Mouse (Mus musculus): Measurements from ENCODE around the gene Col9a3. TPM values are rescaled to one million over a fixed set of nuclear protein-coding genes. Genes with fewer than 3 reads are reported as not detected.

Gene Col9a3
- polyA plus RNA-seq, 1 experiment from 2014 or later = 1.5 TPM

DNA sequence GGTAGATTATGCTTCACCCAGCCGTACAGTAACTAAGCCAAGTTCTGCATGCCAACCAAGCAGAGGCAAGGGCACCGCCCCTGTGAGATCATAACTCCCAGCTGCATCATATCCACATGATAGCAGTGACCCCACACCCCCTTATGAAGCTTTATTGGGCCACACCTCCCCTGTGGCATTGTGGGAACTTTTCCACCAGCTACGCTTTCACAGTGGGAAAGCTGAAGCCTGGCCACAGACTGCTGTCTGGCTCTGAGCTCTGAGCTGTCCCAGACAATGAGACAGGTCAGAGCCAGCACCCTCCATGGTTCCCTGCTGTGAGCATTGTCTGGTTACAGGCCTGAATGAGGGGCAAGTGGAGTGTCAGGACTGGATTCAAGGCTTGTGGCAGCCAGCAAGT is 16.6 kb upstream of the Col9a3 start, which contains the start of gene Mrgbp:
TSS of gene Mrgbp (plus strand) at position 303 of the 400 bp plus-strand sequence.
- Histone ChIP-seq H3K27me3 (no peaks in the 10 kb centered on the region), H3K9ac (no peak within 1 kb of the TSS)
- DNase-seq = no peak

DNA sequence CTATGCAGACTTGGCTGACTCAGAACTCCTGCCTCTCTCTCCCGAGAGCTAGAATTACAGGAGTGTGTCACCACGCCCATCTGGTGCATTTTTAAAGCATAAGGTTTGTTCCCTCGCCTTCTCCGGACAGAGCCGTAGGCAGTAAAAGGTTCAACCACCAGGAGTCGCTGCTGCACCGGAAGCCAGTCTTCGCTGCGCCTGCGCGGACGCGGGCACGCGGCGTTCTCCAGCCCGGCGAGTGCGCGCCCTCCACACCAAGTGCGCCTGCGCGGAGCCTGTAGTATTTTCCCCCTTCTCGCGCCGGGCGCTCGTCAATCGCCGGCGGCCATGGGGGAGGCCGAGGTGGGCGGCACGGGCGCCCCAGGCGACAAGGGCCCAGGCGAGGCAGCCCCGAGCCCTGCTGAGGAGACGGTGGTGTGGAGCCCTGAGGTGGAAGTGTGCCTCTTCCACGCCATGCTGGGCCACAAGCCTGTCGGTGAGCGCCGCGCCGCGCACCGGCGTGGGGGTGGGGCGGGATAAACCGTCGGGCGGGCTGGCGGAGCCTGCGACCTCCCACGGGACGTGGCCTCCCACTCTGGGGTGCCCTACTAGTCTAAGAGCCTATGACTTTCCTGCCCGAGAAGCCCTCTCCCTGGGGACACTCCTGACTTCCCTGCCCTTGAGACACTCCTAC is 15.0 kb upstream of the Col9a3 start:
- no peaks in the 10 kb centered on the region for H3K27me3 ChIP-seq
- peak; percentile 94 for DNase-seq
- H3K9ac ChIP-seq = peak overlapping the region; percentile 93
- no peaks in the 10 kb centered on the region for H3K9me3 ChIP-seq (replicated peaks)
- peak overlapping the region; percentile 93 for H3K4me2 ChIP-seq
- peaks cover 23% of the 10 kb centered on the region for H3K36me3 ChIP-seq
- H3K4me3 ChIP-seq (replicated peaks) = peak overlapping the region; percentile 86
- peaks cover 23% of the 10 kb centered on the region for H3K4me1 ChIP-seq (replicated peaks)
- ATAC-seq (ENCODE audit: low read depth) = peak; percentile 85
- under 1% methylated on average over 57 of the region's 57 CpGs for WGBS (ENCODE audit: insufficient replicate concordance)
- peak overlapping the region; percentile 80 for H3K27ac ChIP-seq

More for the DNA sequence above, 16.6 kb upstream of the Col9a3 start, which contains the start of gene Mrgbp:
- WGBS (ENCODE audit: insufficient replicate concordance) = 68% methylated on average over 3 of the region's 3 CpGs
- Histone ChIP-seq H3K4me2 (peak within 1 kb of the TSS; percentile 93; the same call in 1 of the 2 replicates), H3K36me3 (peaks cover 15% of the 10 kb centered on the region), H3K9me3 (replicated peaks) (no peaks in the 10 kb centered on the region), H3K4me1 (replicated peaks) (peaks cover 23% of the 10 kb centered on the region), H3K27ac (no peak within 1 kb of the TSS), H3K4me3 (replicated peaks) (peak within 1 kb of the TSS; percentile 86; the same call in 1 of the 2 replicates)
- ATAC-seq (ENCODE audit: low read depth) = no peak

- Histone ChIP-seq H3K9ac (peak overlapping the region; percentile 93), H3K4me2 (peak overlapping the region; percentile 93), H3K27ac (peak overlapping the region; percentile 80), H3K36me3 (peaks cover 23% of the 10 kb centered on the region), H3K27me3 (no peaks in the 10 kb centered on the region), H3K9me3 (replicated peaks) (no peaks in the 10 kb centered on the region), H3K4me3 (replicated peaks) (peak overlapping the region; percentile 86), H3K4me1 (replicated peaks) (peaks cover 23% of the 10 kb centered on the region)
- WGBS (ENCODE audit: insufficient replicate concordance) = 18% methylated on average over 7 of the region's 7 CpGs
- ATAC-seq (ENCODE audit: low read depth) (peak; percentile 21; the same call in 1 of the 2 replicates), DNase-seq (no peak)
Observed at GRCm38 (mm10) chr2:180583154-180583507, 14.5 kb upstream of the Col9a3 start.

DNA sequence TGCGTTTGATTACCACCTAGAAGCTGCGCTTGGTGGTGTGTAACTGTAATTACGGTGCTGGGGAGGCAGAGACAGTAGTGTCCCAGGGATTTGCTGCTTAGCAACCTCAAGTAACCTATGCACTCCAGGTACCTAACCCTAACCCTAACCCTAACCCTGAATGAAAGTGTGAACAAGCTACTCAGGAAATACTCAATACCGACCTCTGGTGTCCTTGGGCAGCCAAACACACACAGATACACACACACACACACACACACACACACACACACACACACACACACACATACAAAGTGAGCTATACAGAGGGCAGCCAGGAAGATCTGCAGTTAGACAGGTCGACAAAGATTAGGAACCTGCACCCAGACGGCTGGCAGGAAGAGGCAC is 8.9 kb upstream of the Col9a3 start:
- Histone ChIP-seq H3K4me1 (replicated peaks) (peaks cover 30% of the 10 kb centered on the region), H3K27me3 (no peaks in the 10 kb centered on the region), H3K4me2 (peak overlapping the region; percentile 90), H3K4me3 (replicated peaks) (peak overlapping the region; percentile 96), H3K9ac (peak overlapping the region; percentile 93), H3K9me3 (replicated peaks) (no peaks in the 10 kb centered on the region), H3K36me3 (peaks cover 53% of the 10 kb centered on the region), H3K27ac (peak overlapping the region; percentile 78)
- no peak for DNase-seq
- ATAC-seq (ENCODE audit: low read depth) = peak; percentile 11
- 40% methylated on average over 6 of the region's 6 CpGs for WGBS (ENCODE audit: insufficient replicate concordance)

GRCm38 (mm10) chr2:180589123-180589831 is 8.3 kb upstream of the Col9a3 start, which contains the start of gene Ogfr:
Ogfr (plus strand) TSS chr2:180589245.
- peak within 1 kb of the TSS; percentile 96 for H3K4me3 ChIP-seq (replicated peaks)
- peaks cover 59% of the 10 kb centered on the region for H3K36me3 ChIP-seq
- peak within 1 kb of the TSS; percentile 78 for H3K27ac ChIP-seq
- WGBS (ENCODE audit: insufficient replicate concordance) = under 1% methylated on average over 67 of the region's 67 CpGs
- peak; percentile 71 for DNase-seq
- peaks cover 25% of the 10 kb centered on the region for H3K4me1 ChIP-seq (replicated peaks)
- H3K9me3 ChIP-seq (replicated peaks) = no peaks in the 10 kb centered on the region
- peak; percentile 87 for ATAC-seq (ENCODE audit: low read depth)
- H3K9ac ChIP-seq = peak within 1 kb of the TSS; percentile 93
- H3K4me2 ChIP-seq = peak within 1 kb of the TSS; percentile 90
- H3K27me3 ChIP-seq = no peaks in the 10 kb centered on the region

- H3K4me2 ChIP-seq = peak overlapping the region; percentile 21
- H3K36me3 ChIP-seq = peaks cover 27% of the 10 kb centered on the region
- no peak for DNase-seq
- no peak overlapping the region for H3K27ac ChIP-seq
- 6% methylated on average over 40 of the region's 41 CpGs for WGBS (ENCODE audit: insufficient replicate concordance)
- no peaks in the 10 kb centered on the region for H3K4me1 ChIP-seq (replicated peaks)
- no peak overlapping the region for H3K4me3 ChIP-seq (replicated peaks)
- H3K9me3 ChIP-seq (replicated peaks) = no peaks in the 10 kb centered on the region
- H3K9ac ChIP-seq = no peak overlapping the region
- H3K27me3 ChIP-seq = peaks cover 46% of the 10 kb centered on the region
- ATAC-seq (ENCODE audit: low read depth) = no peak
Observed at GRCm38 (mm10) chr2:180598157-180598705, 641 bp downstream of the Col9a3 start.

DNA sequence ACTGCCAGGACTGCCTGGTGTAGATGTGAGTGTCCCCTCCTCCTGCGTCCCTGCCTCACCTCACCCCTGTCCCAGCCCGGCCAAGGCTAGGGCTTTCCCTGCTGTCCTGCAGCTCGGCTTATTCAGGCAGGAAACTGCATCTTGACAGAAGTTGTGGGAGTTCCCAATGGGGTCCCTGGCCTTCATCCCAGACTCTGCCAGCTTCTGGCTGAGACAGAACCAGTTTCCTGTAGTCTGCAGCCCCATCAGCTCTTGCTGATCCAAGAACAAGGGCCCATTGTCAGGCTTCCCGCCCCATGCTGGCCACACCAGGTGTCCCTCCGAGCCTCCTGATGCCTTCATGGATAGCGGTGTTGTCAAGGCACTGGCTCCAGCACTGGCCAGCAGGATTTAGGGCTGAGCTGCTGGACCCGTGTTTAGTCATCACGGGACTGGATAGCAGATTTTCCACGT is 3.0 kb downstream of the Col9a3 start:
- Histone ChIP-seq H3K27me3 (peaks cover 46% of the 10 kb centered on the region), H3K27ac (no peak overlapping the region), H3K9me3 (replicated peaks) (no peaks in the 10 kb centered on the region), H3K36me3 (peaks cover 4% of the 10 kb centered on the region), H3K4me1 (replicated peaks) (no peaks in the 10 kb centered on the region), H3K4me2 (no peak overlapping the region), H3K4me3 (replicated peaks) (no peak overlapping the region), H3K9ac (no peak overlapping the region)
- WGBS (ENCODE audit: insufficient replicate concordance) = 24% methylated on average over 9 of the region's 9 CpGs
- ATAC-seq (ENCODE audit: low read depth) (no peak), DNase-seq (no peak)

DNA sequence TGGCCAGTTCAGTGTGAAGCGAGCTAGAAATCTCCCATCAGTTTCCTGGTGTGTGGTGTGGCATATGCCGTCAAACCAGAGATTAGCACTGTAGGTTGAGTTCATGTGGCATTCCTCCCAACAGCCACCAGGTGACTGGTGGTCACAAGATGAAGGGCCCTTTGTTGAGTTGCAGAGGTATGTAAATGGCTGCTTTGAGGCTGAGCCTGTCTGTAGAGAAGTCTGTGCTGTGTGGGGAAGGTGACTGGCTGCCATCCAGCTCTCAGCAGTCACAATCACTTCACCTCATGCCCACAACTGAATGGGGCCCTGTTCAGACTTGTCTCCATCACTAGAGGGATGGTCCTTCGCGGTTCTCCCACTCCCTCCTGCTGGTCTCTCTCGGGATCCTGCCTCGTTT is 7.2 kb downstream of the Col9a3 start:
- 38% methylated on average over 6 of the region's 6 CpGs for WGBS (ENCODE audit: insufficient replicate concordance)
- Histone ChIP-seq H3K9me3 (replicated peaks) (no peaks in the 10 kb centered on the region), H3K27me3 (peaks cover 10% of the 10 kb centered on the region), H3K9ac (no peak overlapping the region), H3K27ac (no peak overlapping the region), H3K4me2 (no peak overlapping the region), H3K36me3 (no peaks in the 10 kb centered on the region), H3K4me3 (replicated peaks) (no peak overlapping the region), H3K4me1 (replicated peaks) (no peaks in the 10 kb centered on the region)
- ATAC-seq (ENCODE audit: low read depth) = no peak
- DNase-seq = no peak

- no peaks in the 10 kb centered on the region for H3K27me3 ChIP-seq
- H3K4me1 ChIP-seq (replicated peaks) = no peaks in the 10 kb centered on the region
- H3K4me3 ChIP-seq (replicated peaks) = no peak overlapping the region
- ATAC-seq (ENCODE audit: low read depth) (peak; percentile 81), DNase-seq (no peak)
- WGBS (ENCODE audit: insufficient replicate concordance) = 42% methylated on average over 4 of the region's 4 CpGs
- H3K27ac ChIP-seq = peak overlapping the region; percentile 51; the same call in 1 of the 2 replicates
- no peaks in the 10 kb centered on the region for H3K36me3 ChIP-seq
- no peaks in the 10 kb centered on the region for H3K9me3 ChIP-seq (replicated peaks)
- no peak overlapping the region for H3K4me2 ChIP-seq
- H3K9ac ChIP-seq = no peak overlapping the region
Observed at GRCm38 (mm10) chr2:180610283-180610682, 12.7 kb downstream of the Col9a3 start.

DNA sequence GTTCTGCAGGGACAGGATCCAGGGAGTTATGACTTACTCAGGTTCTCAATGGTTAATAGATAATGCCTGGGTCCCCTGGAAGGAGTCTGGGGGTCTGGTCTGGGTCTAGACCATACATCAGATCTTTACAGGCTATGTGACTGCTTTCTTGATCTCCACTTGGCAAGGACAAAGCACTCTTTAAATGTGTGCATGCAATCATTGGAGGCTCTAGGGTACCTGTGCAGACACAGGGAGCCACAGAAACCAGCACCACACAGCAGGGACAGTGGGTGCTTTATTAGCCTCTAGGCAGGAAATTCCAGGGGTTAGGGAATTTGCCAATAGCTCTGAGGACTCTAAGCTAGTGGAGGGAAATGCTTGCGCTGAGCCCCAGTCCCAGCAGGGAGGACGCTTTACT is 14.3 kb downstream of the Col9a3 start:
- ATAC-seq (ENCODE audit: low read depth) (no peak), DNase-seq (no peak)
- Histone ChIP-seq H3K4me3 (replicated peaks) (no peak overlapping the region), H3K27ac (no peak overlapping the region), H3K9me3 (replicated peaks) (no peaks in the 10 kb centered on the region), H3K9ac (no peak overlapping the region), H3K36me3 (no peaks in the 10 kb centered on the region), H3K4me1 (replicated peaks) (no peaks in the 10 kb centered on the region), H3K4me2 (no peak overlapping the region), H3K27me3 (no peaks in the 10 kb centered on the region)
- 63% methylated on average over 2 of the region's 2 CpGs for WGBS (ENCODE audit: insufficient replicate concordance)

Measured in liver, embryonic 13.5 days (tissue).